In the genomic region with DNA sequence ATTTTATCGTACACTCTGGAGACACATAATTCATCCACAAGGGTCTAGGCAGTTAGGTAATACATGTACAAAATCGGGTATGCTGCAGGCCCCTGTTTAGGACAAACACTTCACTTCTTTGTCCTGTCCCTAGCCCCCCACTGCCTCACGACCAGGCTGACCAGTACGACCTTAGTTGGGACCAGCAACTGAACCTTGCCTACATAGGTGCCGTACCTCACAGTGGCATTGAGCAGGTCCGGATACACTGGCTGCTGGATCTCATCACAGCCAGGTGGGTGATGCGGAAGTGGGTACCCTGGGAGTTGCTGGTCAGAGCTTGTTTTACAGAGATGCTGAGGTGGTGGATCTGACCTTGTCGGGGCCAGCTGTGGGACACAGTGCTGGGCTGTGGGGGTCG, we compare ENCODE assay signal across 9 mouse cellular contexts. TPM values are rescaled to one million over a fixed set of nuclear protein-coding genes. Genes with fewer than 3 reads are reported as not detected.
DNase-seq lines count a peak whose midpoint lies in the region; ATAC-seq and TF ChIP-seq lines count a peak whose summit lies in the region.
"Had no signal": no experiment of that assay in that cellular context is flagged by ENCODE, and none has a peak within 500 bp of the region (broad histone marks: within the 10 kb centered on the region; RNA-seq: fewer than 3 reads in every experiment).

No protein-coding gene starts in this region.

- peaks cover 4% of the 10 kb centered on the region; the same call in 1 of the 2 replicates for H3K27me3 ChIP-seq in kidney, embryonic 15.5 days
- H3K27me3 ChIP-seq in embryonic facial prominence, embryonic 14.5 days (replicated peaks; ENCODE audit: control insufficient read depth, insufficient read depth, low read length): no peaks in the 10 kb centered on the region
- H3K27me3 ChIP-seq in intestine, postnatal 0 days (replicated peaks; ENCODE audit: control insufficient read depth, insufficient read depth, low read length): no peaks in the 10 kb centered on the region
- no peaks in the 10 kb centered on the region; the same call in 1 of the 2 replicates for H3K27me3 ChIP-seq in neural tube, embryonic 13.5 days

- H3K4me1 ChIP-seq in kidney, embryonic 15.5 days: peaks cover 16% of the 10 kb centered on the region
- H3K4me1 ChIP-seq in embryonic facial prominence, embryonic 14.5 days (ENCODE audit: control insufficient read depth, insufficient read depth, low read length): peaks cover 13% of the 10 kb centered on the region; the same call in 1 of the 2 replicates
- peaks cover 7% of the 10 kb centered on the region; the same call in 1 of the 2 replicates for H3K4me1 ChIP-seq in intestine, postnatal 0 days (replicated peaks; ENCODE audit: control insufficient read depth, insufficient read depth, low read length)
- peaks cover 21% of the 10 kb centered on the region for H3K4me1 ChIP-seq in neural tube, embryonic 13.5 days (replicated peaks)

- peak overlapping the region; percentile 77 for H3K4me2 ChIP-seq in kidney, embryonic 15.5 days
- H3K4me2 ChIP-seq in embryonic facial prominence, embryonic 14.5 days (ENCODE audit: low read depth, low read length): peak overlapping the region; percentile 78
- peak overlapping the region; percentile 86 for H3K4me2 ChIP-seq in intestine, postnatal 0 days (replicated peaks; ENCODE audit: low read depth)
- peak overlapping the region; percentile 63 for H3K4me2 ChIP-seq in neural tube, embryonic 13.5 days

- H3K9me3 ChIP-seq in kidney, embryonic 15.5 days (replicated peaks): no peaks in the 10 kb centered on the region
- H3K9me3 ChIP-seq in embryonic facial prominence, embryonic 14.5 days (ENCODE audit: control insufficient read depth, low read length): no peaks in the 10 kb centered on the region
- H3K9me3 ChIP-seq in intestine, postnatal 0 days (ENCODE audit: control insufficient read depth): no peaks in the 10 kb centered on the region
- no peaks in the 10 kb centered on the region for H3K9me3 ChIP-seq in neural tube, embryonic 13.5 days

- peak overlapping the region; percentile 66; the same call in 1 of the 2 replicates for H3K9ac ChIP-seq in kidney, embryonic 15.5 days
- peak overlapping the region; percentile 76; the same call in 1 of the 2 replicates for H3K9ac ChIP-seq in embryonic facial prominence, embryonic 14.5 days (ENCODE audit: low read depth, low read length)
- H3K9ac ChIP-seq in intestine, postnatal 0 days (ENCODE audit: low read depth, low read length): no peak overlapping the region
- 0 out of 2 replicates have a peak overlapping the region, but pooled peaks have one; percentile 74 for H3K9ac ChIP-seq in neural tube, embryonic 13.5 days

- H3K4me3 ChIP-seq in kidney, embryonic 15.5 days (replicated peaks): peak overlapping the region; percentile 52
- peak overlapping the region; percentile 53 for H3K4me3 ChIP-seq in embryonic facial prominence, embryonic 14.5 days (ENCODE audit: low read depth, low read length)
- peak overlapping the region; percentile 49; the same call in 1 of the 2 replicates for H3K4me3 ChIP-seq in intestine, postnatal 0 days (ENCODE audit: low read depth, low read length)
- H3K4me3 ChIP-seq in neural tube, embryonic 13.5 days: peak overlapping the region; percentile 52; the same call in 1 of the 2 replicates

- intact Hi-C loops in left cerebral cortex, postnatal 10 days (cut with DNase I): no loop called here

- peak; percentile 12; the same call in 1 of the 2 replicates for ATAC-seq in kidney, embryonic 15.5 days (replicated peaks; ENCODE audit: low FRiP score)
- ATAC-seq in embryonic facial prominence, embryonic 14.5 days (ENCODE audit: low read depth): no peak
- no peak for ATAC-seq in intestine, postnatal 0 days
- ATAC-seq in neural tube, embryonic 13.5 days (ENCODE audit: low read depth): peak; percentile 29

- peaks cover 19% of the 10 kb centered on the region for H3K36me3 ChIP-seq in kidney, embryonic 15.5 days
- peaks cover 17% of the 10 kb centered on the region; the same call in 1 of the 2 replicates for H3K36me3 ChIP-seq in embryonic facial prominence, embryonic 14.5 days (ENCODE audit: control insufficient read depth, insufficient read depth, low read length)
- peaks cover 17% of the 10 kb centered on the region; the same call in 1 of the 2 replicates for H3K36me3 ChIP-seq in intestine, postnatal 0 days (ENCODE audit: control insufficient read depth, insufficient read depth)
- H3K36me3 ChIP-seq in neural tube, embryonic 13.5 days: peaks cover 21% of the 10 kb centered on the region

- WGBS in kidney, embryonic 15.5 days: 77% methylated on average over 9 of the region's 9 CpGs
- 78% methylated on average over 9 of the region's 9 CpGs for WGBS in embryonic facial prominence, embryonic 14.5 days
- WGBS in intestine, postnatal 0 days: 75% methylated on average over 9 of the region's 9 CpGs
- WGBS in neural tube, embryonic 13.5 days: 78% methylated on average over 9 of the region's 9 CpGs

- peak overlapping the region; percentile 87; the same call in 1 of the 2 replicates for H3K27ac ChIP-seq in kidney, embryonic 15.5 days
- H3K27ac ChIP-seq in embryonic facial prominence, embryonic 14.5 days (replicated peaks; ENCODE audit: low read depth, low read length): peak overlapping the region; percentile 88; the same call in 1 of the 2 replicates
- H3K27ac ChIP-seq in intestine, postnatal 0 days (ENCODE audit: low read depth, low read length): no peak overlapping the region
- peak overlapping the region; percentile 83; the same call in 1 of the 2 replicates for H3K27ac ChIP-seq in neural tube, embryonic 13.5 days (replicated peaks)

- TF ChIP-seq CTCF in intestine, postnatal 0 days (IDR thresholded peaks at IDR 0.05; ENCODE audit: low read depth): no peak

- DNase-seq in kidney, adult 11 months: no peak
- DNase-seq in embryonic facial prominence, embryonic 14.5 days (ENCODE audit: low spot score): no peak
- DNase-seq in left cerebral cortex, postnatal 10 days (ENCODE audit: extremely low spot score in 1 of 2, low spot score in 2 of 2): no peak
- no peak for DNase-seq in yolk sac, embryonic 10.5 days (ENCODE audit: low spot score)
- DNase-seq in spleen, postnatal 4 days (ENCODE audit: low spot score in 2 of 2): no peak

RNA-seq across cellular contexts. Expression of a gene that starts 0.5 kb away (rescaled TPM):
- polyA plus RNA-seq in kidney, embryonic 15.5 days (2015; fragmentation: Nextera tagmentation; extraction: Ambion mirVana): 10.3 and 12.6 TPM in 2 replicates
- polyA plus RNA-seq in embryonic facial prominence, embryonic 14.5 days (2014; fragmentation: Nextera tagmentation; extraction: Ambion mirVana): 9.6 and 9.8 TPM in 2 replicates
- polyA plus RNA-seq in intestine, postnatal 0 days (2015; fragmentation: Nextera tagmentation; extraction: Ambion mirVana): 10.3 and 13.6 TPM in 2 replicates
- 19.5 and 20.6 TPM in 2 replicates for polyA plus RNA-seq in neural tube, embryonic 13.5 days (2015; fragmentation: Nextera tagmentation; extraction: Ambion mirVana)
- total RNA-seq in left cerebral cortex, postnatal 10 days (2021): 10 to 100 TPM; 52.6 to 54.6 TPM

RNA-seq across cellular contexts. Expression of a gene that starts 5.4 kb away (rescaled TPM):
- 4.3 and 4.9 TPM in 2 replicates for polyA plus RNA-seq in kidney, embryonic 15.5 days (2015; fragmentation: Nextera tagmentation; extraction: Ambion mirVana)
- 1.2 and 1.6 TPM in 2 replicates for polyA plus RNA-seq in embryonic facial prominence, embryonic 14.5 days (2014; fragmentation: Nextera tagmentation; extraction: Ambion mirVana)
- 1.9 and 2.1 TPM in 2 replicates for polyA plus RNA-seq in intestine, postnatal 0 days (2015; fragmentation: Nextera tagmentation; extraction: Ambion mirVana)
- 1.7 and 2.2 TPM in 2 replicates for polyA plus RNA-seq in neural tube, embryonic 13.5 days (2015; fragmentation: Nextera tagmentation; extraction: Ambion mirVana)
- 1 to 10 TPM; 2.6 to 2.8 TPM for total RNA-seq in left cerebral cortex, postnatal 10 days (2021)
- total RNA-seq: gastrocnemius, adult 8-10 months had no signal

RNA-seq across cellular contexts. Expression of a gene that starts 9.9 kb away (rescaled TPM):
- polyA plus RNA-seq in kidney, embryonic 15.5 days (2015; fragmentation: Nextera tagmentation; extraction: Ambion mirVana): 10.2 and 11.1 TPM in 2 replicates
- polyA plus RNA-seq in embryonic facial prominence, embryonic 14.5 days (2014; fragmentation: Nextera tagmentation; extraction: Ambion mirVana): 13.6 and 14.5 TPM in 2 replicates
- polyA plus RNA-seq in intestine, postnatal 0 days (2015; fragmentation: Nextera tagmentation; extraction: Ambion mirVana): 4.8 and 5.8 TPM in 2 replicates
- 8.3 and 9.2 TPM in 2 replicates for polyA plus RNA-seq in neural tube, embryonic 13.5 days (2015; fragmentation: Nextera tagmentation; extraction: Ambion mirVana)
- total RNA-seq in left cerebral cortex, postnatal 10 days (2021): 1 to 10 TPM; 6.7 to 8.2 TPM

RNA-seq across cellular contexts. Expression of a gene that starts 22.2 kb away (rescaled TPM):
- 26.8 and 27.4 TPM in 2 replicates for polyA plus RNA-seq in kidney, embryonic 15.5 days (2015; fragmentation: Nextera tagmentation; extraction: Ambion mirVana)
- 42.3 and 45.1 TPM in 2 replicates for polyA plus RNA-seq in embryonic facial prominence, embryonic 14.5 days (2014; fragmentation: Nextera tagmentation; extraction: Ambion mirVana)
- 14.8 and 14.9 TPM in 2 replicates for polyA plus RNA-seq in intestine, postnatal 0 days (2015; fragmentation: Nextera tagmentation; extraction: Ambion mirVana)
- 6.9 and 7.7 TPM in 2 replicates for polyA plus RNA-seq in neural tube, embryonic 13.5 days (2015; fragmentation: Nextera tagmentation; extraction: Ambion mirVana)
- 10 to 100 TPM; 12.5 to 16.2 TPM for total RNA-seq in left cerebral cortex, postnatal 10 days (2021)

RNA-seq across cellular contexts. Expression of a gene that starts 40.4 kb away (rescaled TPM):
- polyA plus RNA-seq in kidney, embryonic 15.5 days (2015; fragmentation: Nextera tagmentation; extraction: Ambion mirVana): 25.5 and 28.1 TPM in 2 replicates
- polyA plus RNA-seq in embryonic facial prominence, embryonic 14.5 days (2014; fragmentation: Nextera tagmentation; extraction: Ambion mirVana): 31.0 and 40.1 TPM in 2 replicates
- polyA plus RNA-seq in intestine, postnatal 0 days (2015; fragmentation: Nextera tagmentation; extraction: Ambion mirVana): 19.4 and 19.5 TPM in 2 replicates
- 20.4 and 21.0 TPM in 2 replicates for polyA plus RNA-seq in neural tube, embryonic 13.5 days (2015; fragmentation: Nextera tagmentation; extraction: Ambion mirVana)
- total RNA-seq in left cerebral cortex, postnatal 10 days (2021): 10 to 100 TPM; 36.9 to 38.7 TPM

Comparison
In these comparisons a context has a peak if more than half of its experiments do, and no peak if none do; other contexts are left out.
1. ATAC-seq: peak in kidney, embryonic 15.5 days (single experiment) and neural tube, embryonic 13.5 days (single experiment); none in embryonic facial prominence, embryonic 14.5 days (single experiment) and intestine, postnatal 0 days (single experiment).
2. Peak in every context shown above with its lines, with median percentiles within 50 percentile points of each other: H3K4me2 ChIP-seq and H3K4me3 ChIP-seq.